Mouse (Mus musculus): Measurements from ENCODE around the gene Uba1y. TPM values are rescaled to one million over a fixed set of nuclear protein-coding genes. Genes with fewer than 3 reads are reported as not detected.
"Not testable (repeated sequence)": the region's sequence is repeated elsewhere in the genome, so short reads cannot be mapped to it uniquely, and the experiment has no call there.

Gene Uba1y
- under 1 TPM in 1 of 2 experiments, not detected in 1; 0.11 TPM for polyA plus RNA-seq (2017; shearing (Covaris generic))

- ATAC-seq = no peak
These were observed at the start of gene Uba1y for GRCm38 (mm10) chrY:818396-818795. Gene Uba1y (plus strand): TSS chrY:818649.

GRCm38 (mm10) chrY:797309-797708 is 21.1 kb upstream of the Uba1y start, which contains the start of gene Zfy1:
Gene Zfy1 (minus strand): TSS chrY:797409.
- not testable (repeated sequence) for ATAC-seq

- ATAC-seq = no peak
These were observed 9.3 kb upstream of the Uba1y start for GRCm38 (mm10) chrY:808991-809661.

- no peak for ATAC-seq
These were observed 54.0 kb downstream of the Uba1y start for GRCm38 (mm10) chrY:872404-872803.

GRCm38 (mm10) chrY:872855-873549 is 54.6 kb downstream of the Uba1y start:
- ATAC-seq = no peak

Other genes starting within 250 kb of the Uba1y start
- gene Zfy1, start 21.2 kb upstream of the Uba1y start, polyA plus RNA-seq (2017; shearing (Covaris generic)) = not detected
- 10 to 100 TPM; 25.2 to 29.0 TPM for gene Kdm5d, start 79.1 kb downstream of the Uba1y start, polyA plus RNA-seq (2017; shearing (Covaris generic))
- 100 to 1,000 TPM; 165 to 178 TPM for gene Eif2s3y, start 191.9 kb downstream of the Uba1y start, polyA plus RNA-seq (2017; shearing (Covaris generic))

All from activated CD4-positive, CD25-positive, alpha-beta regulatory T cell, adult 4 months (primary cell).